Comparison of ENCODE assay signal across 26 mouse cellular contexts in genomic region chr15:92132936-92133335, GRCm38 (mm10).
"Had no signal": no experiment of that assay in that cellular context is flagged by ENCODE, and none has a peak within 500 bp of the region (broad histone marks: within the 10 kb centered on the region; RNA-seq: fewer than 3 reads in every experiment).

No protein-coding gene starts in this region.

- H3K27me3 ChIP-seq: heart, embryonic 12.5 days; hindbrain, embryonic 12.5 days; intestine, embryonic 15.5 days; limb, embryonic 13.5 days; limb, embryonic 15.5 days; liver, embryonic 12.5 days had no signal

- H3K36me3 ChIP-seq: heart, embryonic 10.5 days; heart, embryonic 12.5 days; hindbrain, embryonic 10.5 days; hindbrain, embryonic 12.5 days; intestine, embryonic 15.5 days; limb, embryonic 13.5 days; limb, embryonic 15.5 days; liver, embryonic 12.5 days had no signal

- H3K4me2 ChIP-seq: heart, embryonic 12.5 days; hindbrain, embryonic 12.5 days; hindbrain, embryonic 14.5 days; intestine, embryonic 15.5 days; limb, embryonic 13.5 days; limb, embryonic 15.5 days; liver, embryonic 12.5 days had no signal

- DNase-seq: gastrocnemius, adult 2 months; gastrocnemius, postnatal 10 days; gastrocnemius, postnatal 25 days; heart, adult 18-20 months; heart, postnatal 10 days; heart, postnatal 4 days; kidney, adult 18-20 months; kidney, adult 8-10 months; kidney, postnatal 10 days; kidney, postnatal 25 days; kidney, postnatal 4 days; layer of hippocampus, postnatal 36 days; left cerebral cortex, postnatal 4 days had no signal

- H3K9ac ChIP-seq: heart, embryonic 12.5 days; hindbrain, embryonic 12.5 days; hindbrain, embryonic 14.5 days; intestine, embryonic 15.5 days; limb, embryonic 13.5 days; limb, embryonic 15.5 days; liver, embryonic 12.5 days; liver, embryonic 14.5 days had no signal

- H3K4me1 ChIP-seq: heart, embryonic 10.5 days; heart, embryonic 12.5 days; hindbrain, embryonic 10.5 days; hindbrain, embryonic 12.5 days; intestine, embryonic 15.5 days; limb, embryonic 13.5 days; limb, embryonic 15.5 days; liver, embryonic 12.5 days had no signal

- H3K4me3 ChIP-seq: gastrocnemius, adult 2 months; heart, embryonic 10.5 days; heart, embryonic 12.5 days; hindbrain, embryonic 10.5 days; hindbrain, embryonic 12.5 days; intestine, embryonic 15.5 days; limb, embryonic 13.5 days; limb, embryonic 15.5 days; liver, embryonic 12.5 days had no signal

- ATAC-seq: hindbrain, embryonic 16.5 days; inflammation-experienced regulatory T-cells, adult 6 months; intestine, embryonic 15.5 days; intestine, postnatal 0 days; liver, embryonic 12.5 days had no signal

- H3K9me3 ChIP-seq: heart, embryonic 10.5 days; heart, embryonic 12.5 days; hindbrain, embryonic 10.5 days; hindbrain, embryonic 12.5 days; intestine, embryonic 15.5 days; limb, embryonic 13.5 days; limb, embryonic 15.5 days; liver, embryonic 12.5 days had no signal

- H3K27ac ChIP-seq: gastrocnemius, adult 2 months; heart, embryonic 10.5 days; hindbrain, embryonic 10.5 days; hindbrain, embryonic 12.5 days; hindbrain, embryonic 14.5 days; intestine, embryonic 15.5 days; limb, embryonic 13.5 days; limb, embryonic 15.5 days; liver, embryonic 12.5 days; liver, embryonic 14.5 days had no signal
